Mouse (Mus musculus) adrenal gland, adult 2 months (tissue): ENCODE measurements around the gene Pgm3. TPM values are rescaled to one million over a fixed set of nuclear protein-coding genes. Genes with fewer than 3 reads are reported as not detected.

Experiments
- DNase-seq: peaks from one replicate; pipeline ENCODE4 v3.0.0; 2021
- polyA plus RNA-seq: library from polyadenylated mRNA; depleted of rRNA; stranded (reverse); fragments of >200 nt; gene quantifications from 2 replicates; pipeline ENCODE4 v1.2.3, GENCODE M21; 2012; rRNA removed
- total RNA-seq, 2 experiments: library from RNA; stranded (reverse); gene quantifications; 2 replicates each; pipeline ENCODE4 v1.2.3; 2021

The Pgm3 gene
- total and polyA plus RNA-seq, 3 experiments = 3.9 to 52.6 (median 20.8) TPM

- peak; percentile 27 for DNase-seq
Measured at GRCm38 (mm10) chr9:86569314-86569910, 2.2 kb downstream of the Pgm3 start.

GRCm38 (mm10) chr9:86560543-86560942 lies 11.1 kb downstream of the Pgm3 start:
- peak; percentile 84 for DNase-seq

GRCm38 (mm10) chr9:86554641-86555040 lies 17.0 kb downstream of the Pgm3 start:
- DNase-seq = no peak

GRCm38 (mm10) chr9:86553886-86554285 lies 17.8 kb downstream of the Pgm3 start:
- no peak for DNase-seq

- DNase-seq = no peak
Measured at GRCm38 (mm10) chr9:86550717-86551116, 20.9 kb downstream of the Pgm3 start.

GRCm38 (mm10) chr9:86549637-86550162 lies 21.9 kb downstream of the Pgm3 start:
- DNase-seq = no peak

GRCm38 (mm10) chr9:86544559-86544958 lies 27.1 kb downstream of the Pgm3 start:
- DNase-seq = no peak

GRCm38 (mm10) chr9:86543451-86543850 lies 28.2 kb downstream of the Pgm3 start:
- DNase-seq = no peak

GRCm38 (mm10) chr9:86534071-86534470 lies 37.6 kb downstream of the Pgm3 start:
- no peak for DNase-seq

- peak; percentile 74 for DNase-seq
Measured at GRCm38 (mm10) chr9:86525600-86525999, 46.0 kb downstream of the Pgm3 start.

- DNase-seq = no peak
Measured at GRCm38 (mm10) chr9:86522335-86522734, 49.3 kb downstream of the Pgm3 start.

GRCm38 (mm10) chr9:86514798-86515197 lies 56.8 kb downstream of the Pgm3 start:
- DNase-seq = no peak

- no peak for DNase-seq
Measured at GRCm38 (mm10) chr9:86514390-86514789, 57.3 kb downstream of the Pgm3 start.

GRCm38 (mm10) chr9:86513733-86514132 lies 57.9 kb downstream of the Pgm3 start:
- DNase-seq = no peak

GRCm38 (mm10) chr9:86507437-86507836 lies 64.2 kb downstream of the Pgm3 start:
- DNase-seq = no peak

Other genes with a start within 250 kb of the Pgm3 start
- gene Ube2cbp, start 106.9 kb downstream of the Pgm3 start, total RNA-seq = 1 to 10 TPM; 1.8 to 2.0 TPM
- 0.58 and 0.66 TPM in 2 replicates for gene Ube2cbp, start 106.9 kb downstream of the Pgm3 start, polyA plus RNA-seq
- 10 to 100 TPM; 20.0 to 26.1 TPM for gene Dop1a, start 104.7 kb downstream of the Pgm3 start, total RNA-seq
- gene Dop1a, start 104.7 kb downstream of the Pgm3 start, polyA plus RNA-seq = 2.9 and 3.1 TPM in 2 replicates
- gene Rwdd2a, start 149 bp upstream of the Pgm3 start, total RNA-seq = 1 to 10 TPM; 3.9 to 8.0 TPM
- 5.6 and 16.8 TPM in 2 replicates for gene Rwdd2a, start 149 bp upstream of the Pgm3 start, polyA plus RNA-seq
- 1,000 to 10,000 TPM; 1,216 to 1,611 TPM for gene Me1, start 124.1 kb upstream of the Pgm3 start, total RNA-seq
- 307 and 379 TPM in 2 replicates for gene Me1, start 124.1 kb upstream of the Pgm3 start, polyA plus RNA-seq
- gene Prss35, start 171.8 kb upstream of the Pgm3 start, total RNA-seq = 100 to 1,000 TPM; 118 to 551 TPM
- gene Prss35, start 171.8 kb upstream of the Pgm3 start, polyA plus RNA-seq = 10.2 and 29.5 TPM in 2 replicates